19 mouse cellular contexts compared by ENCODE assay signal in the genomic region with DNA sequence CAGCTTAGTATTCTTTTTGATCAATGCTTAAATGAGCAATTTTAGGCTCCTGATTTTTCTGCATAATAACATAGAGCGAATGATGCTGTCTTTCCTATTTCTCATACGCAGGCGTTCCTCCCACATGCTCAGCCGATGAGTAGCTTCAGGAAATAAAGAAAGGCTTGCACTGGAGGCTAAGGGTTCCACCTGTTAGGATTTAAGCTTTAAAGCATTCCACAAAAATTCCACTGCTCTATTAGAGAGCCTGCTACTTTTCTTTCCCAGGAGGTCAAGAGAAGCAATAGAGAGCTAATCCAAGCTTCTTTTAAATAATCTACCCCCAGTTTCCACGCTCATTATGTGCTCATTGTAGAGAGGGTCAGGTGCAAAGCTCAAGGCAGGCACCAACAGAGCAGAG.
"Had no signal": no experiment of that assay in that cellular context is flagged by ENCODE, and none has a peak within 500 bp of the region (broad histone marks: within the 10 kb centered on the region; RNA-seq: fewer than 3 reads in every experiment).

No protein-coding gene starts in this region.

- H3K9me3 ChIP-seq: limb, embryonic 13.5 days; liver, embryonic 13.5 days; midbrain, embryonic 10.5 days; midbrain, embryonic 13.5 days; neural tube, embryonic 13.5 days had no signal

- H3K4me2 ChIP-seq: limb, embryonic 13.5 days; liver, embryonic 13.5 days; midbrain, embryonic 13.5 days; neural tube, embryonic 13.5 days had no signal

- H3K4me3 ChIP-seq: layer of hippocampus, adult 2 months; limb, embryonic 13.5 days; liver, embryonic 13.5 days; megakaryocyte, embryonic 14.5 days; midbrain, embryonic 10.5 days; midbrain, embryonic 13.5 days; myocyte; neural tube, embryonic 13.5 days had no signal

- ATAC-seq: midbrain, embryonic 13.5 days; midbrain, embryonic 16.5 days had no signal

- H3K27ac ChIP-seq: kidney, postnatal 0 days; layer of hippocampus, adult 2 months; limb, embryonic 13.5 days; liver, embryonic 13.5 days; midbrain, embryonic 10.5 days; midbrain, embryonic 13.5 days; neural tube, embryonic 13.5 days had no signal

- H3K27me3 ChIP-seq: limb, embryonic 13.5 days; liver, embryonic 13.5 days; megakaryocyte, embryonic 14.5 days; midbrain, embryonic 13.5 days; neural tube, embryonic 13.5 days had no signal

- DNase-seq: kidney, adult 18-20 months; kidney, adult 9 months; kidney, postnatal 25 days; layer of hippocampus, adult 9-11 months; left cerebral cortex, postnatal 4 days; liver, embryonic 13.5 days; lung, adult 2 months; retina, postnatal 1 day; thymus, adult 18-20 months; thymus, postnatal 36 days had no signal

- H3K9ac ChIP-seq: limb, embryonic 13.5 days; liver, embryonic 13.5 days; midbrain, embryonic 13.5 days; neural tube, embryonic 13.5 days had no signal

- H3K36me3 ChIP-seq: limb, embryonic 13.5 days; liver, embryonic 13.5 days; midbrain, embryonic 10.5 days; midbrain, embryonic 13.5 days; neural tube, embryonic 13.5 days had no signal

- H3K4me1 ChIP-seq: liver, embryonic 13.5 days; megakaryocyte, embryonic 14.5 days; neural tube, embryonic 13.5 days had no signal
